Mouse (Mus musculus) lung, postnatal 0 days (tissue): Measurements from ENCODE around the gene Prpf3. TPM values are rescaled to one million over a fixed set of nuclear protein-coding genes. Genes with fewer than 3 reads are reported as not detected.
"Not testable (repeated sequence)": the region's sequence is repeated elsewhere in the genome, so short reads cannot be mapped to it uniquely, and the experiment has no call there.

Source experiments
- ATAC-seq: fragments of 200-750 bp; cut with Nextera tagmentation; 2 replicates; pipeline ENCODE4 v1.8.0; 2017; ENCODE audit warnings: moderate library complexity
- DNase-seq: peaks from one replicate; pipeline ENCODE4 v3.0.0-alpha.2; 2016; ENCODE audit warnings: low spot score
- H3K27ac ChIP-seq: fragments of 300-500 bp; sonication (generic); 2 replicates; pipeline ENCODE4 v1.5.1; 2014; ENCODE audit warnings: antibody characterized with exemption, mild to moderate bottlenecking, low read length, mixed read lengths
- H3K27me3 ChIP-seq: fragments of 300-500 bp; sonication (generic); replicated peaks from 2 replicates; pipeline ENCODE4 v1.6.1; 2014; ENCODE audit warnings: low read length, mixed read lengths; ENCODE audit not compliant: insufficient read depth
- H3K36me3 ChIP-seq: fragments of 300-500 bp; sonication (generic); 2 replicates; pipeline ENCODE4 v1.6.1; 2014; ENCODE audit warnings: low read length, mixed read lengths; ENCODE audit not compliant: insufficient read depth
- H3K4me1 ChIP-seq: fragments of 300-500 bp; sonication (generic); 2 replicates; pipeline ENCODE4 v1.6.1; 2014; ENCODE audit warnings: antibody characterized with exemption, low read depth, low read length, mixed read lengths; ENCODE audit not compliant: insufficient read depth
- H3K4me2 ChIP-seq: fragments of 300-500 bp; sonication (generic); replicated peaks from 2 replicates; pipeline ENCODE4 v1.6.1; 2014; ENCODE audit warnings: low read depth, mild to moderate bottlenecking, low read length, moderate library complexity, mixed read lengths
- H3K4me3 ChIP-seq: fragments of 300-500 bp; sonication (generic); 2 replicates; pipeline ENCODE4 v1.5.1; 2014; ENCODE audit warnings: low read depth, low read length
- H3K9ac ChIP-seq: fragments of 300-500 bp; sonication (generic); replicated peaks from 2 replicates; pipeline ENCODE4 v1.6.1; 2014; ENCODE audit warnings: low read depth, mild to moderate bottlenecking
- H3K9me3 ChIP-seq: fragments of 300-500 bp; sonication (generic); 2 replicates; pipeline ENCODE4 v1.6.1; 2016; ENCODE audit warnings: low read length, mixed read lengths
- CTCF ChIP-seq: IDR thresholded peaks from 2 replicates; pipeline ENCODE4 v1.5.1; 2016; ENCODE audit warnings: antibody characterized with exemption, mild to moderate bottlenecking
- EP300 ChIP-seq: IDR thresholded peaks from 2 replicates; pipeline ENCODE4 v1.6.1; 2016; ENCODE audit warnings: antibody characterized with exemption, mild to moderate bottlenecking, control low read depth
- WGBS: fragments of 180-500 bp; shearing (Covaris S2); extraction: QIAGEN DNeasy Blood & Tissue Kit; methylation state at CpG from one replicate; pipeline ENCODE4 v1.1.7; 2014; 5-methylcytosine and 5-hydroxymethylcytosine counted together
- polyA plus RNA-seq: library from polyadenylated mRNA; unstranded; fragments of >200 nt; fragmentation: Nextera tagmentation; extraction: Ambion mirVana; gene quantifications from 2 replicates; pipeline ENCODE4 v1.2.1, GENCODE M21; 2015

Gene Prpf3
- polyA plus RNA-seq, 1 experiment from 2014 or later = 14.3 TPM

DNA sequence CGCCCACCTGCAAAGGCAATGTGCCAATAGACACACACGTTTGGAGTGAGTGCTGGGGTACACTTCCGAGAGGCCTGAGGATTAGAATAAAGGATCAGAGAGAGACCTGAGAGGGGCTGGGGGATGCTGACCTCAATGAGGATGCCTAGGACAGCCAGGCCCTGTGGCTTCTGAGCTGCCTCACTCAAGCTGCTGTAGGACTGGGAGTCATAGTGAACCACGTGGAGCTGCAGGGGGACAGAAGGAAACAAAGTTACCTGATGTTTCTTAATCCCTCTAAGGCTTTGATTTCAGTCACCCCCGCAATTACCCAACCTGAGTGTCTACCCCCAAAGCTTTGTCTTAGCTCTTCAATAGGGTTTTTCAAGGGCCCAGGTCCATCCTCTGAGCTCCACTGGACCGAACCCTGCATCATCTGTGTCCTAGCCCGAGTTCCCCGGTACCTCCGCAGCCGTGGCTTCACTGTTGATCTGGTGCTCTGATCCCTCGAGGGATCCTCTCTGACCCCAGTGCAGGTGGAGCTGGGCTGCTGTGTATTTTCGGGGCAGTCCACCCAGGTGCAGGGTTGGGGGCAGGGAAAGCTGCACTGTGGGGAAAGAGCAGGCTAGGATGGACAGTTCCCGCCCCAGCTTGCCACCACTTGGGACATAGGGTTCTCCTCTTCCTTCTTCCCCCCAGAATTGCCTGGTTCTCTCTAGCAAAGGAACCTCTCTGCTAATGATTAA lies 44.3 kb upstream of the Prpf3 start:
- H3K27me3 ChIP-seq = 0 out of 2 replicates have a peak, but pooled peaks cover 4% of the 10 kb centered on the region
- H3K36me3 ChIP-seq = peaks cover 4% of the 10 kb centered on the region
- 70% methylated on average over 13 of the region's 13 CpGs for WGBS
- no peak overlapping the region for H3K27ac ChIP-seq
- DNase-seq = no peak
- H3K4me1 ChIP-seq = peaks cover 10% of the 10 kb centered on the region; the same call in 1 of the 2 replicates
- ATAC-seq = no peak
- no peak overlapping the region for H3K9ac ChIP-seq
- H3K4me3 ChIP-seq = no peak overlapping the region
- no peak for TF ChIP-seq CTCF
- no peak overlapping the region for H3K4me2 ChIP-seq
- no peaks in the 10 kb centered on the region for H3K9me3 ChIP-seq

DNA sequence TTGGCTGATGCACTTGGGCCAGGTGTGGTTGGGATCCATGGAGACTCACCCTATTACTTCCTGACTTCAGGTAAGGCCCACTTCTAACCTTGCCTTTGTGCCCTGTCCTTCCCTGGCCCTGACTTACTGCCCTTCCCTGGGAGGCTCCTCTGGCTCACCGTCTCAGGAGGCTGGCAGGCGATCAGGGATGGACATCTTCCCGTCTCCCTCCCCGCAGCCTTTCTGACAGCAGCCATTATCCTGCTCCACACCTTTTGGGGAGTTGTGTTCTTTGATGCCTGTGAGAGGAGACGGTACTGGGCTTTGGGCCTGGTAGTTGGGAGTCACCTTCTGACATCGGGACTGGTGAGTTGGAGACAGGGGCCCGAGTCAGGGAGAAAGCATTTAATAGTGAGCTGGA lies 39.8 kb upstream of the Prpf3 start:
- WGBS = 81% methylated on average over 7 of the region's 7 CpGs
- 0 out of 2 replicates have a peak overlapping the region, but pooled peaks have one; percentile 68 for H3K4me2 ChIP-seq
- H3K4me1 ChIP-seq = not testable (repeated sequence)

DNA sequence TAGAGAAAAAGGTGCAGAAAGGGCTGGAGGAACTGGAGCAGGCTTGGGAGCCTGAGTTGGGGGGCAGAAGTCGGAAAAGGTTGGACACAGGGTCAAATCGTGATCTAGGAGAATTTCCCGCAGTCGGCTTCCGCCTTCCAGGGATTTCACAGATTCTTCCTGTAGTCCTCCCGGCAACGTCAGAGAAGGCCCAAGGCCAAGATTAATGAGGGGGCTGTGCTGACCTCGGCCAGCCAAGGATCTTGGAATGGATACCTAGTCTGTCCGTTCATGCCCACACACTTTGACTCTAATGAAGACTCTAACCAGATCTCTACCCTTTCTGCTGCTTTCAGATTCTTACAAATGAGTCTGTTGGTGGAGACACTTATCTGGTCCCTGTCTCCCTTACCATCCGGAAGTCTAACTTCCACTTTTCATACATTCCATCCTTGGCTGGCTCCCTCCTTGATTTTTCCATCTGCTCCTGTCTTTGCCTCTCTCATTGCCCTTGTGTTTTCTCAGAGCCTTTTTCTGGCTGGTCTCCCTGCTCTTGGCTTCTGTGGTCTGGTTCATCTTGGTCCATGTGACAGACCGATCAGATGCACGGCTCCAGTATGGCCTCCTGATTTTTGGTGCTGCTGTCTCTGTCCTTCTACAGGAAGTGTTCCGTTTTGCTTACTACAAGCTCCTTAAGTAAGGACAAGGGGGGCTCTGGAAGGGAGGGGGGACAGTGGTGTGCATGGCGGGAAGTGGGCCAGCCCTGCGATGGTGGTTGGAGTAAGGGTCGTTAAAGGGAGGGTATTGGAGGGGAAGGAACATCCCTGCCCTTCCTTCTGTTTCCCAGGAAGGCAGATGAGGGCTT lies 38.9 kb upstream of the Prpf3 start:
- Histone ChIP-seq H3K4me3 (peak overlapping the region; percentile 58), H3K36me3 (peaks cover 4% of the 10 kb centered on the region), H3K9me3 (no peaks in the 10 kb centered on the region), H3K4me2 (peak overlapping the region; percentile 68), H3K9ac (peak overlapping the region; percentile 65), H3K27me3 (no peaks in the 10 kb centered on the region), H3K4me1 (0 out of 2 replicates have a peak, but pooled peaks cover 2% of the 10 kb centered on the region), H3K27ac (peak overlapping the region; percentile 93)
- peak; percentile 65 for DNase-seq
- 2% methylated on average over 15 of the region's 16 CpGs for WGBS
- ATAC-seq = peak; percentile 15
- TF ChIP-seq CTCF (no peak), EP300 (peak; percentile 24; the same call in 1 of the 2 replicates)

More for the DNA sequence above, 39.8 kb upstream of the Prpf3 start:
- not testable (repeated sequence) for H3K4me3 ChIP-seq, H3K9ac ChIP-seq, DNase-seq, H3K27me3 ChIP-seq, H3K36me3 ChIP-seq, ATAC-seq, H3K9me3 ChIP-seq, H3K27ac ChIP-seq

GRCm38 (mm10) chr3:95893606-95894316 lies 38.1 kb upstream of the Prpf3 start, which contains the start of gene Aph1a:
Aph1a (plus strand) TSS chr3:95893969.
- ATAC-seq (peak; percentile 97), DNase-seq (peak; percentile 100)
- not testable (repeated sequence) for H3K4me1 ChIP-seq, H3K9me3 ChIP-seq, H3K36me3 ChIP-seq, H3K27me3 ChIP-seq
- Histone ChIP-seq H3K9ac (peak within 1 kb of the TSS; percentile 65), H3K4me3 (peak within 1 kb of the TSS; percentile 58), H3K27ac (peak within 1 kb of the TSS; percentile 93), H3K4me2 (peak within 1 kb of the TSS; percentile 68)
- under 1% methylated on average over 25 of the region's 43 CpGs for WGBS

DNA sequence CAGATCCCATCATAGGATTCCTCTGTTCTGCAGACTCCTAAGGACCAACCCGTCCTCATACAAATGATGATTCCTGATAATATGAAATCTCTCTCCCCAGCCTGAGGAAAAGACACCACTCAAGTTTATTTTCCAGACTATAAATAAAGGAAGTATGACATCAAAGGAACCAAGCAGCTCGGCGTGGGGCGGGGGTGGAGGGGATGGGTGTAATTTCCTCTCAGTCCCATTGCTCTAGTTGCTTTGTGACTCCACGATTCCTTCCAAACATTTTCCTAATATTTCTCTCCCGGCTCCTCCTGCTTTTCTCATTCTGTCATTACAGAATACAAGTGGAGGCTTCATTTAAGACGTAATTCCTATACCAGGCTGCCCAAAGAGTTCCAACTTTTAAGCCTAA lies 37.4 kb upstream of the Prpf3 start:
- Histone ChIP-seq H3K9me3 (no peaks in the 10 kb centered on the region), H3K4me2 (peak overlapping the region; percentile 68), H3K27me3 (no peaks in the 10 kb centered on the region), H3K36me3 (peaks cover 4% of the 10 kb centered on the region), H3K4me1 (0 out of 2 replicates have a peak, but pooled peaks cover 2% of the 10 kb centered on the region), H3K27ac (peak overlapping the region; percentile 89), H3K9ac (no peak overlapping the region; the same call in 1 of the 2 replicates), H3K4me3 (peak overlapping the region; percentile 58)
- TF ChIP-seq CTCF (no peak), EP300 (0 out of 2 replicates have a peak, but pooled peaks have one; percentile 61)
- ATAC-seq = peak; percentile 55
- WGBS = 13% methylated on average over 7 of the region's 7 CpGs
- DNase-seq = no peak
